Mouse (Mus musculus): ENCODE results near the gene Snx1.

The Snx1 gene

DNA sequence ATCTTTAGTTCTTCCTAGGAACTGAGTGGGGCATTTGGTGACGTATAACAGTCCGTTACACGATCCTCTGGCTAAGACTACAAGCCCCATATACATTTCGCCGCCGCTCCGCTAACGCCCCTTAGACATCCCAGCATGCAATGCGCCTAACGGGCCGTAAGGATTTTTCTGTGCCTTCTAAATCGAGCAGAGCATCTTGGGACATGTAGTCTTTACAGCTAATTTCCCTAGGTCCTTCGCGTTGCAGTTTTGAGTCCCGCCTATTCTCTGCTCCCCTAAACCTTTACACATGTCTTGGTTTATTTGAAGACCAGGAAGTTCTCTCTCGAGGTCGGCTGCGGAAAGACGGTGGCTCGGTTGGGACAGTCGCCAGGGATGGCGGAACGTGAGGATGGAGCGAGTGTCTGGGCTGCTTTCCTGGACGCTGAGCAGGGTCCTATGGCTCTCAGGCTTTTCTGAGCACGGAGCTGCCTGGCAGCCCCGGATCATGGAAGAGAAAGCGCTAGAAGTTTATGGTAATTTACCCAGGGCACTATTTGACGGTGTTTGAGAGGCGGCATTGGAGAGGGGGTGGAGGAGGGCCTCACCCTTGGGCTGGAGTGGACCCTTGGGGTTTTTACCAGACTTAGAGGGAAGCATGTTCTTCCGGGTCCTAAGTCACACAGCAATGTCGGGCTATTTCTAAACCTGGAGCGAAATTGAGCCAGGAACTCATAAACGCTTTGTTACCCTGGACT, at the start of gene Snx1, which contains the start of gene Ciao2a:
Gene Snx1 (minus strand): TSS at position 132 of the 737 bp plus-strand sequence.
Gene Ciao2a (plus strand): TSS at position 156 of the 737 bp plus-strand sequence.
- Histone ChIP-seq H3K36me3 (ENCODE audit: insufficient read depth, low read length) (peaks cover 14% of the 10 kb centered on the region; the same call in 1 of the 2 replicates), H3K27me3 (ENCODE audit: insufficient read depth, low read length) (no peaks in the 10 kb centered on the region), H3K4me1 (replicated peaks; ENCODE audit: low read depth, low read length) (peaks cover 34% of the 10 kb centered on the region), H3K9me3 (ENCODE audit: low read length) (peaks cover 17% of the 10 kb centered on the region), H3K4me3 (replicated peaks; ENCODE audit: low read length) (peak within 1 kb of the TSS; percentile 92)
- TF ChIP-seq CTCF (conservative IDR thresholded peaks at IDR 0.05; ENCODE audit: low read length) (no peak), POU5F1 (IDR thresholded peaks at IDR 0.05; ENCODE audit: borderline replicate concordance, low read length) (no peak), NANOG (IDR thresholded peaks at IDR 0.05; ENCODE audit: borderline replicate concordance, low read length) (no peak)

DNA sequence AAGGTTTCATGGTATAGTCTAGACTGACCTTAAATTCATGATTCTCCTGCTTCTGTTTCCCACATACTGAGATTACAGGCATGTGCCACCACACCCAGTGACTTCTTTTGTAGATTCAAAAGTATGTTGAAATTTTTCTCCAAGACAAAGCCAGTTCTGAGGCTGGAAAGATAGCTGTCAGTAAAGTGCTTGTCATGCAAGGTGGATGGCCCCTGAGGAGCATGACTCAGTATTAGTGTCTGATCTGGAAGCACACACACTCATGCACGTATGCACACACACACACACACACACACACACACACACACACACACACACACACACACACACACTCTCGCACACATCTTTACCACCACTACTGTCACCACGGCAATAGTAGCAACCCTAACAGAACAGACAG, 48.6 kb upstream of the Snx1 start:
- Histone ChIP-seq H3K4me1 (replicated peaks; ENCODE audit: low read depth, low read length) (peaks cover 7% of the 10 kb centered on the region), H3K36me3 (ENCODE audit: insufficient read depth, low read length) (no peaks in the 10 kb centered on the region), H3K27me3 (ENCODE audit: insufficient read depth, low read length) (peaks cover 12% of the 10 kb centered on the region), H3K4me3 (replicated peaks; ENCODE audit: low read length) (no peak overlapping the region), H3K9me3 (ENCODE audit: low read length) (no peaks in the 10 kb centered on the region)
- TF ChIP-seq POU5F1 (IDR thresholded peaks at IDR 0.05; ENCODE audit: borderline replicate concordance, low read length) (no peak), NANOG (IDR thresholded peaks at IDR 0.05; ENCODE audit: borderline replicate concordance, low read length) (no peak)

DNA sequence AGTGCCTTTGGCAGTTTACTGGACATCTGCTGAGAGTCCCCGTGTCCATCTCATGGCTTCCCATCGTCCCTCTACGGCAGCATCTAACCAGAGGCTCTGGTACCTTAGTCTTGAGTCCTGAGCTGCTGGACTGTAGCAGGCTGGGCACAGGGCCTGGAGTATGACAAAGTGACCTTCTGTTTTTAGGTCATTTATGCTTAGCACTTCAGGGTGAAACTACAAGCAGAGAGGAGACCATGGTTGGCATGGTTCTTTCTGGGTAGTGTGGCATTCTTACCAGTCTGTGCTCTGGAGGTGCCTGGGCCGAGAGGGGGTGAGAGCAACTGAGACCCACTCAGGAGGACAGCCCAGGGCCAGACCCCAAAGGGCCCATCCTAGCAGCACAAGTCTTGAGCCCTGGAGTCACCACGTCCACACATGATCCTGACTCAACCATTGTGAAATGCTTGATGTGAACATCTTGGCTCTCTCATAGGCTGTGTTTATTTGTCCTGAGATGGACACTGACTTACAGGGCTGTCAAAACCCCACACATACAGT, 47.0 kb upstream of the Snx1 start:
- no peaks in the 10 kb centered on the region for H3K36me3 ChIP-seq (ENCODE audit: insufficient read depth, low read length)
- H3K4me1 ChIP-seq (replicated peaks; ENCODE audit: low read depth, low read length) = peaks cover 7% of the 10 kb centered on the region
- H3K4me3 ChIP-seq (replicated peaks; ENCODE audit: low read length) = no peak overlapping the region
- peaks cover 7% of the 10 kb centered on the region; the same call in 1 of the 2 replicates for H3K27me3 ChIP-seq (ENCODE audit: insufficient read depth, low read length)
- no peaks in the 10 kb centered on the region for H3K9me3 ChIP-seq (ENCODE audit: low read length)
- TF ChIP-seq CTCF (conservative IDR thresholded peaks at IDR 0.05; ENCODE audit: low read length) = no peak
- TF ChIP-seq POU5F1 (IDR thresholded peaks at IDR 0.05; ENCODE audit: borderline replicate concordance, low read length) = no peak
- TF ChIP-seq NANOG (IDR thresholded peaks at IDR 0.05; ENCODE audit: borderline replicate concordance, low read length) = no peak

DNA sequence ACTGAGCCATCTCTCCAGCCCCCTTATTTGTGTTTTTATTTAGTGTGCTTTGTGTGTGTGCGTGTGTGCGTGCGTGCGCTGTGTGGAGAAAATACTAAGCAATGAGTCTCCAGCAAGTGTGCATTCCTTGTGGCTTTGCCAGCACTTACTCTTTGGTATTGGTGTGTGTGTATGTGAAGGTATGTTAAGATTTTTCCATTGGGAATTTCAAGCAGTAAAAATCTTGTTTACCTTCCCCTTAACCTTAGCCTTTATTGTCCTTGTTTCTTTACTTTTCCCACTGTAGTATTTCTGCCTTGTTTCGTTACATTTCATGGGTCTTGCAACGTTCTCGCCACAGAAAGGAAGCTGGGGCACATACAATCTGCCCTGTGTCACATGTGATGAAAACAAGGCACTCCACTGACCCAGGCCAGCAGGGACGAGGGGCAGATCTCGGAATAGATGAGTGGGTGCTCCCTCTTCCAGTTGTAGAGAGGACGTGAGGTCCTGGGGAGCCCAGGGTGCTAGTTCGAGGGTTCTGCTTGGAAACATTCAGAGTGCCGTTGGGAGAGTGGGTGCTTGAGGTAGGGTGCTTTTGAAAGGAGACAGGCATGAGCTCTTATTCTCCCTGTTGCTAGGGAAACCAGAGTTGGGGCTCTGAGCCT, 45.0 kb upstream of the Snx1 start:
- H3K36me3 ChIP-seq (ENCODE audit: insufficient read depth, low read length) = no peaks in the 10 kb centered on the region
- peaks cover 7% of the 10 kb centered on the region for H3K4me1 ChIP-seq (replicated peaks; ENCODE audit: low read depth, low read length)
- no peak overlapping the region for H3K4me3 ChIP-seq (replicated peaks; ENCODE audit: low read length)
- peaks cover 9% of the 10 kb centered on the region; the same call in 1 of the 2 replicates for H3K27me3 ChIP-seq (ENCODE audit: insufficient read depth, low read length)
- no peaks in the 10 kb centered on the region for H3K9me3 ChIP-seq (ENCODE audit: low read length)
- TF ChIP-seq CTCF (conservative IDR thresholded peaks at IDR 0.05; ENCODE audit: low read length) (no peak), POU5F1 (IDR thresholded peaks at IDR 0.05; ENCODE audit: borderline replicate concordance, low read length) (no peak), NANOG (IDR thresholded peaks at IDR 0.05; ENCODE audit: borderline replicate concordance, low read length) (no peak)

DNA sequence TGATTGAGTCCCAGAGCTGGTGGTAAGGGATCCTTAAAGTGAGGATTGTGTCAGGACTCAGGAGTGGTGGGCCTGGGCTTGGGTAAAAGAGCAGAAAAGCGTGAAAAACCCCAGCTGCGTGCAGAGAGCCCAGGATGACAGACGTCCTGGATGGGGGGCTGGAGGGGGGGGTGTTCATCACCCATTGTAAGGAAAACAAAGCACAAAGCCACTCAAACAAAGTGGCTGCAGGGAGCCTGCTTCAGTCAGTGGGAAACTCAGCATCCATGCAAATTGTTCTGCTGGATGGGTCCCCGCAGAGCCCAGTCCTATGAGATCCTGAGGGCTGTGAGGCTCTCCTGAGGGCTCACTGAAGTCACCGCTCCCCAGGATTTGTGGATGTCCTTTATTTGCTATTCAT, 44.1 kb upstream of the Snx1 start:
- Histone ChIP-seq H3K27me3 (ENCODE audit: insufficient read depth, low read length) (peaks cover 15% of the 10 kb centered on the region; the same call in 1 of the 2 replicates), H3K4me3 (replicated peaks; ENCODE audit: low read length) (no peak overlapping the region), H3K9me3 (ENCODE audit: low read length) (no peaks in the 10 kb centered on the region), H3K36me3 (ENCODE audit: insufficient read depth, low read length) (no peaks in the 10 kb centered on the region), H3K4me1 (replicated peaks; ENCODE audit: low read depth, low read length) (peaks cover 11% of the 10 kb centered on the region)
- TF ChIP-seq CTCF (conservative IDR thresholded peaks at IDR 0.05; ENCODE audit: low read length) = no peak
- no peak for TF ChIP-seq POU5F1 (IDR thresholded peaks at IDR 0.05; ENCODE audit: borderline replicate concordance, low read length)
- peak; percentile 21; the same call in 1 of the 2 replicates for TF ChIP-seq NANOG (IDR thresholded peaks at IDR 0.05; ENCODE audit: borderline replicate concordance, low read length)

DNA sequence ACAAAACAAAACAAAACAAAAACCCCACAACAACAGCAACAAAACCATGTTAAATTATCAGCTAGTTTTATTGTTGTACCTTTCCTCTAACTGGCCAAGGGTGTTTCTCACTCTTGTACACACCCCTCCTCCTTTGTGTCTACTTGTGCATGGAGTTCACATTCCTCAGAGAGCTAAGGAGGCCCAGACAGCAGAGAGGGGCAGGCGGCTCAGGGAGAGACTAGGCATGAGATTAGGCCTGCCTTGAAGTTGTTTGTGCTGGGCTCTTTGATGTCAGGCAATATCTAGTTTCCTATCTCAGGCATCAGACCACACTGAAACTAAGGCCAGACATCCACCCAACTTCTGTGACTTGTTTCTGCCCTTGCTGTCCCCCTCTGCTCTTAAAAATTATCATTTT, 41.8 kb upstream of the Snx1 start:
- Histone ChIP-seq H3K4me1 (replicated peaks; ENCODE audit: low read depth, low read length) (peaks cover 11% of the 10 kb centered on the region), H3K36me3 (ENCODE audit: insufficient read depth, low read length) (no peaks in the 10 kb centered on the region), H3K9me3 (ENCODE audit: low read length) (no peaks in the 10 kb centered on the region), H3K4me3 (replicated peaks; ENCODE audit: low read length) (no peak overlapping the region), H3K27me3 (ENCODE audit: insufficient read depth, low read length) (peaks cover 12% of the 10 kb centered on the region; the same call in 1 of the 2 replicates)
- TF ChIP-seq NANOG (IDR thresholded peaks at IDR 0.05; ENCODE audit: borderline replicate concordance, low read length) (no peak), CTCF (conservative IDR thresholded peaks at IDR 0.05; ENCODE audit: low read length) (no peak), POU5F1 (IDR thresholded peaks at IDR 0.05; ENCODE audit: borderline replicate concordance, low read length) (no peak)

DNA sequence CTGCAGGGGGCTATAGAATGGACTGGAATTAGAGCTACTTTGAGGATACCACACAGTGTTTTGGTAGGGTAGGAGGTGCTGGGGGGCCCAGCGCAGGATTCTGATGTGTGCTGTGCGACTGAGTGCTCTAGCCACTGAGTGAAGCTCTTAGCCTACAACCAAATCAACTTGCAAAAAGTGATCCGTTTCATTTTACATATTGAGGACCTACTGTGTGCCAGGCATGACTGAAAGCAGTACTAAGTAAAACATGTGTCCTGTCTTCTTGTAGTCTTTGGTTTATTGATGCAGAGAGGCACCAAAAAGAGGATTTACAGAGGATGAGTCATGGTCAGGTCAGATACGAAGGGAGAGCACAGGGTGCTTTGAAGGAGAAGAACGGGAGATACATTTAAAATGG, 40.8 kb upstream of the Snx1 start:
- no peak for TF ChIP-seq POU5F1 (IDR thresholded peaks at IDR 0.05; ENCODE audit: borderline replicate concordance, low read length)
- no peak for TF ChIP-seq NANOG (IDR thresholded peaks at IDR 0.05; ENCODE audit: borderline replicate concordance, low read length)
- TF ChIP-seq CTCF (conservative IDR thresholded peaks at IDR 0.05; ENCODE audit: low read length) = no peak

DNA sequence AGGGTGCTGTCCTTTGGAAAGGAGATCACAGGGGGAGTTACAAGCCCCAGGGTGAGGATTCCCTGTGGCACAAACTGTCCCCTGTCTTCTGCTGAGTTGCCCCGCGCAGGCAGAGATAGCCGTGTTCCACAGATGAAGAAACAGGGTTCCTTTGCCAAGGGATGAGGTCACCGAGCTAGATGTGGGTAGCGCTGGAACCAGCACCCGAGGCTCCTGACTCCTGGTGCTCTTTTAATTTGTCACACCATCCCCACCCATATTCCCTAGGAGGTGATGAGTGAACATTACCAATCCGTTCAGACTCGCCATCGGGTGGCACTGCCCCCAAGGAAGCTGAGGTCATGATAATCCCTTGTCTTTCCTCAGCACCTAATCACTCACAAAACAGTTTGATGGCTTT, 36.6 kb upstream of the Snx1 start:
- no peak overlapping the region for H3K4me3 ChIP-seq (replicated peaks; ENCODE audit: low read length)
- no peaks in the 10 kb centered on the region for H3K9me3 ChIP-seq (ENCODE audit: low read length)
- TF ChIP-seq NANOG (IDR thresholded peaks at IDR 0.05; ENCODE audit: borderline replicate concordance, low read length) (no peak), POU5F1 (IDR thresholded peaks at IDR 0.05; ENCODE audit: borderline replicate concordance, low read length) (no peak), CTCF (conservative IDR thresholded peaks at IDR 0.05; ENCODE audit: low read length) (no peak)
- peaks cover 53% of the 10 kb centered on the region for H3K27me3 ChIP-seq (ENCODE audit: insufficient read depth, low read length)
- peaks cover 9% of the 10 kb centered on the region for H3K4me1 ChIP-seq (replicated peaks; ENCODE audit: low read depth, low read length)
- no peaks in the 10 kb centered on the region for H3K36me3 ChIP-seq (ENCODE audit: insufficient read depth, low read length)

More for the DNA sequence above, 40.8 kb upstream of the Snx1 start:
- H3K36me3 ChIP-seq (ENCODE audit: insufficient read depth, low read length) = no peaks in the 10 kb centered on the region
- H3K4me3 ChIP-seq (replicated peaks; ENCODE audit: low read length) = no peak overlapping the region
- H3K27me3 ChIP-seq (ENCODE audit: insufficient read depth, low read length) = peaks cover 18% of the 10 kb centered on the region
- peaks cover 11% of the 10 kb centered on the region for H3K4me1 ChIP-seq (replicated peaks; ENCODE audit: low read depth, low read length)
- no peaks in the 10 kb centered on the region for H3K9me3 ChIP-seq (ENCODE audit: low read length)

Measured in E14TG2a.4 (cell line).